Mouse (Mus musculus) embryonic facial prominence, embryonic 11.5 days (tissue): Measurements from ENCODE around the gene Cenps. TPM values are rescaled to one million over a fixed set of nuclear protein-coding genes. Genes with fewer than 3 reads are reported as not detected.
A peak's percentile ranks its signal among the peaks of the same experiment; 100 is the strongest.

Experiments
- ATAC-seq: fragments of 200-750 bp; cut with Nextera tagmentation; replicated peaks from 2 replicates; pipeline ENCODE4 v1.8.0; 2017; ENCODE audit warnings: low read depth; ENCODE audit not compliant: insufficient number of reproducible peaks, low FRiP score, low TSS enrichment
- DNase-seq: peaks from one replicate; pipeline ENCODE4 v3.0.0-alpha.2; 2015; ENCODE audit warnings: low spot score
- H3K27ac ChIP-seq: fragments of 300-500 bp; sonication (generic); replicated peaks from 2 replicates; pipeline ENCODE4 v1.5.1; 2014; ENCODE audit warnings: mild to moderate bottlenecking, low read depth, low read length, control low read depth
- H3K27me3 ChIP-seq: fragments of 300-500 bp; sonication (generic); 2 replicates; pipeline ENCODE4 v1.6.1; 2014; ENCODE audit warnings: mild to moderate bottlenecking, low read length, moderate library complexity, mixed read lengths; ENCODE audit not compliant: control insufficient read depth, insufficient read depth
- H3K36me3 ChIP-seq: fragments of 300-500 bp; sonication (generic); replicated peaks from 2 replicates; pipeline ENCODE4 v1.6.1; 2014; ENCODE audit warnings: low read depth, mild to moderate bottlenecking, low read length, moderate library complexity, mixed read lengths; ENCODE audit not compliant: control insufficient read depth, insufficient read depth
- H3K4me1 ChIP-seq: fragments of 300-500 bp; sonication (generic); 2 replicates; pipeline ENCODE4 v1.6.1; 2014; ENCODE audit warnings: low read length, mixed read lengths; ENCODE audit not compliant: control insufficient read depth, insufficient read depth
- H3K4me2 ChIP-seq: fragments of 300-500 bp; sonication (generic); 2 replicates; pipeline ENCODE4 v1.6.1; 2014; ENCODE audit warnings: low read depth, mild to moderate bottlenecking, control low read depth, low read length, moderate library complexity
- H3K4me3 ChIP-seq: fragments of 300-500 bp; sonication (generic); 2 replicates; pipeline ENCODE4 v1.5.1; 2014; ENCODE audit warnings: low read depth, low read length, control low read depth
- H3K9ac ChIP-seq: fragments of 300-500 bp; sonication (generic); replicated peaks from 2 replicates; pipeline ENCODE4 v1.6.1; 2014; ENCODE audit warnings: mild to moderate bottlenecking, control low read depth, low read length
- H3K9me3 ChIP-seq: fragments of 300-500 bp; sonication (generic); replicated peaks from 2 replicates; pipeline ENCODE4 v1.6.1; 2016; ENCODE audit warnings: mild to moderate bottlenecking, low read length, inconsistent platforms, mixed read lengths; ENCODE audit not compliant: control insufficient read depth
- WGBS: fragments of 180-500 bp; shearing (Covaris S2); extraction: QIAGEN DNeasy Blood & Tissue Kit; methylation state at CpG from one replicate; pipeline ENCODE4 v1.1.7; 2014; 5-methylcytosine and 5-hydroxymethylcytosine counted together
- polyA plus RNA-seq: library from polyadenylated mRNA; unstranded; fragments of >200 nt; fragmentation: Nextera tagmentation; extraction: Ambion mirVana; gene quantifications from 2 replicates; pipeline ENCODE4 v1.2.1, GENCODE M21; 2014

The Cenps gene
- polyA plus RNA-seq, 1 experiment from 2014 or later = 53.5 TPM

DNA sequence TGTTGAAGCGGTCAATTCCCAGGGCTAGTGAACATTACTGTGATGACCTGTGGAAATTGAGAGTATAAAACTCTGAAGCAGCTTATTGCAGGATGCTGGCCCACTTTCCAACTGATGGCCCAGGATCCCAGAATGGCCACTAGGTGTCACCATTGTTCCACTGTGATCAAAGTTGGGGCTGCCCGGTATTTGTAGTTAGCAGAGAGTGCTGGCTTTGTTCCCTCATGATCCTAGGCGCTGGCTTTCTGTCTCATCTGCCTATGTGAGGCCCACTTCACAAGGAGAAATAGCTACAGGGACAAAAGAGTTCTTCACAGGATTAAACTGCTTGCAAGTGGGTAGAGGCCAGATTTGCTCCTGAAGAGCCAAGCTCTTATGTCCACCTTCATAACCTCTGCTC, 7.0 kb upstream of the Cenps start:
- DNase-seq = peak; percentile 93
- 0 out of 2 replicates have a peak overlapping the region, but pooled peaks have one; percentile 22 for H3K9ac ChIP-seq
- 6% methylated on average over 3 of the region's 3 CpGs for WGBS
- ATAC-seq = peak; percentile 82
- H3K27me3 ChIP-seq = no peaks in the 10 kb centered on the region
- no peak overlapping the region for H3K4me2 ChIP-seq
- no peak overlapping the region for H3K27ac ChIP-seq
- H3K4me1 ChIP-seq = no peaks in the 10 kb centered on the region
- H3K9me3 ChIP-seq = no peaks in the 10 kb centered on the region
- no peaks in the 10 kb centered on the region for H3K36me3 ChIP-seq
- no peak overlapping the region for H3K4me3 ChIP-seq

GRCm38 (mm10) chr4:149143594-149143993, 6.2 kb upstream of the Cenps start:
- no peaks in the 10 kb centered on the region for H3K9me3 ChIP-seq
- WGBS = 40% methylated on average over 4 of the region's 4 CpGs
- no peaks in the 10 kb centered on the region for H3K4me1 ChIP-seq
- no peaks in the 10 kb centered on the region for H3K36me3 ChIP-seq
- H3K4me3 ChIP-seq = no peak overlapping the region
- H3K9ac ChIP-seq = no peak overlapping the region
- H3K27me3 ChIP-seq = no peaks in the 10 kb centered on the region
- H3K27ac ChIP-seq = no peak overlapping the region
- ATAC-seq (no peak), DNase-seq (no peak)
- H3K4me2 ChIP-seq = no peak overlapping the region

- H3K36me3 ChIP-seq = no peaks in the 10 kb centered on the region
- H3K27me3 ChIP-seq = no peaks in the 10 kb centered on the region
- ATAC-seq (no peak), DNase-seq (peak; percentile 30)
- no peaks in the 10 kb centered on the region for H3K9me3 ChIP-seq
- no peak overlapping the region for H3K27ac ChIP-seq
- no peak overlapping the region for H3K9ac ChIP-seq
- WGBS = 63% methylated on average over 8 of the region's 8 CpGs
- no peak overlapping the region for H3K4me2 ChIP-seq
- no peak overlapping the region for H3K4me3 ChIP-seq
- H3K4me1 ChIP-seq = no peaks in the 10 kb centered on the region
These were observed 1.1 kb upstream of the Cenps start for GRCm38 (mm10) chr4:149138515-149138914.

GRCm38 (mm10) chr4:149136116-149136850, 1.1 kb downstream of the Cenps start:
- WGBS = 55% methylated on average over 18 of the region's 18 CpGs
- peak overlapping the region; percentile 59 for H3K4me3 ChIP-seq
- H3K4me1 ChIP-seq = no peaks in the 10 kb centered on the region
- peak overlapping the region; percentile 63 for H3K4me2 ChIP-seq
- H3K9ac ChIP-seq = peak overlapping the region; percentile 79
- no peaks in the 10 kb centered on the region for H3K36me3 ChIP-seq
- no peaks in the 10 kb centered on the region for H3K27me3 ChIP-seq
- H3K9me3 ChIP-seq = no peaks in the 10 kb centered on the region
- ATAC-seq (no peak), DNase-seq (peak; percentile 40)
- 0 out of 2 replicates have a peak overlapping the region, but pooled peaks have one; percentile 5 for H3K27ac ChIP-seq

DNA sequence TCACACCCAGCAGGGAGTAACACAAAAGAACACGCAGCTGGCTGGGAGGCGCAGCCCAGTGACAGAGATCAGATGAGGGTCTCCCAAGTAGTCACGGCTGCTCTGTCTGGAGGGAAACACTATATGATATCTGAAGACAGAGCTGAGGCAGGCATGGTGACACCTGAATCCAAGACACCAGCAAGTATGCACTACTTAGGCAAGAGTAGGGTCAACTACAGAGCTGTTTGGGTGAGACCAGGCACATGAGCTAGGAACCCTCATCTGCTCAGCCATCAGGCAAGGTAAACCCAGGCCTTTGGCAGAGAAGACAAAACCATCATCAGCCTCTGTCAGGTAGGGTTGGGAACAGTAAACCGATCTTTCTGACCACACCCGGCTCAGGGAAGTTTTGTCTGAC, 4.0 kb downstream of the Cenps start:
- DNase-seq (no peak), ATAC-seq (no peak)
- Histone ChIP-seq H3K36me3 (peaks cover 5% of the 10 kb centered on the region), H3K4me1 (no peaks in the 10 kb centered on the region), H3K4me3 (no peak overlapping the region), H3K4me2 (no peak overlapping the region), H3K27me3 (no peaks in the 10 kb centered on the region), H3K9me3 (no peaks in the 10 kb centered on the region), H3K9ac (no peak overlapping the region), H3K27ac (no peak overlapping the region)
- 83% methylated on average over 5 of the region's 5 CpGs for WGBS

GRCm38 (mm10) chr4:149131789-149132565, 5.5 kb downstream of the Cenps start:
- DNase-seq (no peak), ATAC-seq (no peak)
- H3K9ac ChIP-seq = no peak overlapping the region
- no peak overlapping the region for H3K4me2 ChIP-seq
- no peak overlapping the region for H3K27ac ChIP-seq
- H3K36me3 ChIP-seq = peaks cover 7% of the 10 kb centered on the region
- no peaks in the 10 kb centered on the region for H3K9me3 ChIP-seq
- H3K27me3 ChIP-seq = no peaks in the 10 kb centered on the region
- 84% methylated on average over 21 of the region's 21 CpGs for WGBS
- H3K4me1 ChIP-seq = no peaks in the 10 kb centered on the region
- no peak overlapping the region for H3K4me3 ChIP-seq

- WGBS = 76% methylated on average over 23 of the region's 23 CpGs
- Histone ChIP-seq H3K27ac (no peak overlapping the region), H3K4me3 (no peak overlapping the region), H3K4me2 (no peak overlapping the region), H3K9ac (no peak overlapping the region), H3K9me3 (no peaks in the 10 kb centered on the region), H3K4me1 (no peaks in the 10 kb centered on the region), H3K36me3 (peaks cover 7% of the 10 kb centered on the region), H3K27me3 (no peaks in the 10 kb centered on the region)
- ATAC-seq = no peak
- DNase-seq = no peak
These were observed 6.2 kb downstream of the Cenps start for GRCm38 (mm10) chr4:149131021-149131752.
